Mouse (Mus musculus): Measurements from ENCODE around the gene Ttn. TPM values are rescaled to one million over a fixed set of nuclear protein-coding genes. Genes with fewer than 3 reads are reported as not detected.

The Ttn gene
- polyA plus RNA-seq, 1 experiment from 2014 or later: 1.9 TPM

DNA sequence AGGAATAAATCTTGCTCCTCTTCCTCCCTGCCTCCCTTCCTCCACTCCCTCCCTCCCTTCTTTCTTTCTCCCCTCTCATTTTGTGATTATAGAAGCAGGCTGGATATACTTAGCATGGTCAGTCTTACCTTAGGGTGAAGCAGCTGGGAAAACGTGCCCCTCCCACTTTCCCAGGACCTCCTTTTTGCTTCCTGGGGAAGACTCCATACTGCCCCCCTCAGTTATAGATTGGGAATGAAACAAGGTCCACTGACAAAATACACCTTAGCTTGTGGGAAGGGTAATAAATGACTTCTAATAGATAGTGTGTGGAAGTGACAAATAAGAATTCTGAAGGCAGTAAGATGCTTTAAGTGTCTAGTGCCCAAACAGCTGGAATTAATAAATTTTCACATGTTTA lies 326.4 kb downstream of the Ttn start:
- Histone ChIP-seq H3K27me3 (ENCODE audit: low read depth, poor library complexity, severe bottlenecking) (no peaks in the 10 kb centered on the region), H3K36me3 (no peaks in the 10 kb centered on the region), H3K9me3 (replicated peaks) (no peaks in the 10 kb centered on the region), H3K4me1 (no peaks in the 10 kb centered on the region), H3K4me3 (no peak overlapping the region), H3K27ac (no peak overlapping the region)
- WGBS: 13% methylated on average over 1 of the region's 1 CpGs
- no peak for DNase-seq (ENCODE audit: low spot score)

DNA sequence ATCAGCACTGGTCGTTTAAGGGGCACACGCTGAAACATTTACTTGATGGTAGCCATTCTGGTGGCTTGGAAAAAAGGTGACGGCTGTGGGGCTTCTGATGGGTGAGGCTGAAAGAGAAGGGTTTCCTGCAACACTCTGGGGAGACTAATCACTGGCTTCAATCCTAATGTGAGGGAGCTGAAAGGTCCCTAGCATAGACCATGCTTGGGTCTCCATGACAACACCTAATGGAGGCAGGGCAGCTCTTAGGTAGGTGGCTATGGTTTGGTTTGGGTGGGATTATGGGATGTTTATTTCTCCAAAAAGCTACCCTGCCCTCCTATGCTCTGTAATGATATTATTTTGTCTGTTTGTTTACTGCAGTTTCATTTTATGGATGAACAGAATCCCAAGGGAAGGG lies 326.9 kb downstream of the Ttn start:
- no peak overlapping the region for H3K27ac ChIP-seq
- WGBS: 85% methylated on average over 3 of the region's 3 CpGs
- no peaks in the 10 kb centered on the region for H3K27me3 ChIP-seq (ENCODE audit: low read depth, poor library complexity, severe bottlenecking)
- no peaks in the 10 kb centered on the region for H3K9me3 ChIP-seq (replicated peaks)
- no peak for DNase-seq (ENCODE audit: low spot score)
- no peaks in the 10 kb centered on the region for H3K4me1 ChIP-seq
- H3K4me3 ChIP-seq: no peak overlapping the region
- no peaks in the 10 kb centered on the region for H3K36me3 ChIP-seq

DNA sequence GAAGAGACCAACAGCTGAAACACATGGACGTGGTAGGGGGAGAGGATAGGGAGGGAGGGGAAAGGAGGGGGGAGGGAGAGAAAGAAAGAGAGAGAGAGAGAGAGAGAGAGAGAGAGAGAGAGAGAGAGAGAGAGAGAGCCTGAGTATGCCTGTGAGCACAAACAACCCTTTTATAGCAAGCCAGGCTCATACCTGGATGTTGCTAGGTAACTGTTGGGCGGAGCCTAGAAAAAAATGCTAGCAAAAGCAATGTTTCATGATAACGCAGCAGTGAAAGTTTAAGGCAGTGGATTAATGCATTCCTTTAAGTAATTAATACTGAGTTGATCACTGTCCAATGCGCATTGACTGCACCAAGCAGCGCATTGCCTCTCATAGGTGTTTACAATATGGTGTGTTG lies 327.7 kb downstream of the Ttn start:
- Histone ChIP-seq H3K4me3 (no peak overlapping the region), H3K36me3 (no peaks in the 10 kb centered on the region), H3K9me3 (replicated peaks) (no peaks in the 10 kb centered on the region), H3K27me3 (ENCODE audit: low read depth, poor library complexity, severe bottlenecking) (no peaks in the 10 kb centered on the region), H3K27ac (no peak overlapping the region), H3K4me1 (no peaks in the 10 kb centered on the region)
- no peak for DNase-seq (ENCODE audit: low spot score)
- WGBS: 90% methylated on average over 5 of the region's 5 CpGs

Other genes with a start within 250 kb of the Ttn start
- 2.1 and 4.4 TPM in 2 replicates for gene Ccdc141, start 188.1 kb upstream of the Ttn start, polyA plus RNA-seq (2016; fragmentation: Nextera tagmentation; extraction: Ambion mirVana)

Measured in limb, embryonic 10.5 days (tissue).